Mouse (Mus musculus) Muller cell, postnatal 12 days (primary cell): Measurements from ENCODE around the gene Rimkla.
A peak's percentile ranks its signal among the peaks of the same experiment; 100 is the strongest.

Source experiments
- DNase-seq: peaks from one replicate; pipeline ENCODE4 v3.0.0-alpha.2; 2015; ENCODE audit errors: inconsistent ontology term

Gene Rimkla

DNA sequence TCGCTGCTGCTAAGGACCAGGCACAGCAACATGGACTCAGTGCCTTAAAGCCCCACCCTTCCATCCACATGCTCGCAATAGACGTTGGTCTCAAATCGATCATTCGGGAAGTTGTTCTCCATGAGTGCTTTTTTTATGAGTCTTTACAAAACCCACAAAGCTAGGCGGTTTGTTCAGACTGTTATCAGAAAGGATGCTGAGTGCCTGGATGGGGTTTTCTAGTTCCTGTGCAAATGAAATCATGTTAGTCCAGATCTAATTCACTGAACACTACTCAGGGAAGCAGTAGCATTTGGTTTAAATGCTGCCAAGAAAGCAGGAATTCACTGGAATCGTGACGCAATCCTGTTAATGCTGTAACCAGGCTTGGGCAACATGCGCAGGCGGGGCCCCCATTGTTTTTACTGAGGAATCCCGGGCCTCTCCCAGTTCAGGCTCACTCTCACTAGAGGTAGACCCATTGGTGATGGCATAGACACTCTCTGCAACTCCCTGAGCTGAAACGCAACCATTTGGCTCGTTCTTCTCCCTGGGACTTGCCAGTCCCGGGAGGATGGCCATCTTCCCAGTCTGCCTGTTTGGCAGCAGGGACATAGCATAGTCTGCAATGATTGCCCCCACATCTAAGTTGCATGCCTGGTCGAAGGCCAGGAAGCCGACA is 24.6 kb downstream of the Rimkla start:
- DNase-seq, result peak; percentile 27

DNA sequence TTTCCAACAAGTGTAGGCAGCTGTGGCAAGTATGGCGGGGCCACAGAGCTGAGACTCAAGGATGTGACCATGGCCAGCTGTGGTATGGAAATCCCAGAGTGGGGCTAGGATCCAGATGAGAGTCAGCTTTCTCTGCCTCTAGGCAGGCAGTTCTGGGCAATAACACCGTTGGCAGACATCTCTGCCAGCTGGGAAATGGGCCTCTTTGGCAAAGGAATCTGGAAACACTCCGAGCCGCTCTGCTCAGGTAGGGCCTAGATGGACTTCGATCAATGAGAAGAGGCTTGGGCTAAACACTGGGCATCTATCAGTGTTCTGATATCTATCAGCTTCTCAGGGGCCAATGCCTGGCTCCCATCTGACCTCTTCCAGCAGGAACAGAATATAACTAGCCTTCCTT is 26.6 kb downstream of the Rimkla start:
- no peak for DNase-seq

DNA sequence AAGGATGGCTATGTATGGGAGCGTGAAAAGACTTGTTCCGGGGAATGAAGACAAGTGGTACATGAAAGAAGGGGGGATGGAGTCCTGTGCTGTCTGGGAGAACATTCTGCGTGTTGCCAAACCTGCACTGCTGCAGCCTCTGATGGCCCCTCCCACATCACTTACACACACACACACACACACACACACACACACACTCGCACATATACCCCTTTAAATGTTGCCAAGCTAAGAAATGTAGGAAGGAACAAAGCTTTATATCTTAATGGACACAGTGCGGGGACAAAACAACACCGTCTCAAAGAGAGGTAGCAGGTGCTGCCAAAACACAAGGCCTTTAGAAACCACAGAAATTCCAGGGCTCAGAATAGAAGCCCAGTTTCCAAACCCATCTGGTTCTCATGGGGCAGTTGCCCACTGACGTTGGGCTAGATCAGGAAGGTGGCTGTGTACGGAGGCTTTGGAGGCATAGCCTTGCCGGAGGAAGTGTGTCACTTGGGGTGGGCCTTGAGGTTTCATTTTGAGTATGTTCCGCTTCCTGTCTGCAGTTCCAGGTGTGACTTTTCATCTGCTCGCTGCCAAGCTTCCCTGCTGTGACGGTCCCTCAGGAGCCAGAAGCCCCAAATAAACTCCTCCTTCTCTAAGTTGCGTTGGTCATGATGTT is 28.5 kb downstream of the Rimkla start:
- DNase-seq, result peak; percentile 32

DNA sequence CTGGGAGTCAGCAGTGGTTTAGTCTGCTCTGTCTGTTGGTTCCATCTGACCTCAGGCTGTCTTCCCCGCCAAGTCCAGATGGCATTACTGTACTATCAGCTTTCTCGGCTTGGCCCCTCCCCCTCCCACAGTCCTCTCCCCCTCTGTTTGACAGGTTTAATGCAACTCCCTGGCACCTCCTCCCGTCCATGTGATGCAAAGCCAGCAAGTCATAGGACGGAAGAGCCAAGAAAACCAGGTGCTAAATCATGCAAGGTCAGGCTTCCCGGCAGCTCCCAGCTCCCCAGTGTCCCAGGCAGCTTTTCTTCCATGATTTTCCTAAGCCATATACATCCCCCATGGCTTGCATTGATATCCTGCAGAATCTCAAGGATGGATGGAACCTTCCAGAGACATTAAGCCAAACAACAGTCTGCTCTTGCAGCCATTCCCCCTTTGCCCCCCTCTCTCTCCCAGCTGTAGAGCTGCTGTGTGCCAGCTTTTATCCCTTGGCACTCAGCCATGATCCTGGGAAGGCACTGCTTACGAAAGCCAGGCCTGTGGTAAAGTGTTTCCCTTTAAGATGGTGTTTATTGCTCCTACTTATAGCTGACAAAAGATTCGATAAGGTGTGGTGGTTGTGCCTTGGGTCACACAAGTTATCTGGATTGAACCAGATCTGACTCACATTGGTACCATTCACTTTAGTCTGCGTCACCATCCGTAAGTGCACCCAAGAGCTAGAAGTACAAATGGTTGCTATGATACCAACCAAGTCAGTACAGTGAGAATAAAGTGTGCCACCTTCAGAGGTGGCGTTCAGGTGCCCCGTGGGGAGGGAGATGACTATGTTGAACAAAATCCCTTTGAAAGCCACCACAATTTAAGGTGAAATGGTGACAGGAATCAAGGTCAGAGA is 29.3 kb downstream of the Rimkla start:
- DNase-seq, result peak; percentile 33

DNA sequence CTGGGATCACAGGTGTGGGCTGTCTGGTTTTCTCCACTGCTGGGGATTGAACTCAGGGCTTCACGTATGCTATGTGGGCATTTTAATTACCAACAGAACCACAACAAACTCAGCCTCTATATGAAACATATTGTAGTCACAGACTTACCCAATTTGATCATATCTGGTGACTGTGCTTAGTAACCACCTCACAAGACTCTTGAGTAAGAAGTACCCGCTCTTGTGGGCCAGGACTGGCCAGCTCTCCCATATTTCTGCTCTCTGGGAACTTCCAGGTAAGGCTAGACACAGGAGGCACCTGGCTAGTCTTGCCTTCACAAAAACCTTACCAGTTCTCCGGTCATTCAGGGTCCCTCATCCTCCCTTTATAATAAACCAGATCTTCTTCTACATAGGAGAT is 30.0 kb downstream of the Rimkla start:
- DNase-seq, result no peak

DNA sequence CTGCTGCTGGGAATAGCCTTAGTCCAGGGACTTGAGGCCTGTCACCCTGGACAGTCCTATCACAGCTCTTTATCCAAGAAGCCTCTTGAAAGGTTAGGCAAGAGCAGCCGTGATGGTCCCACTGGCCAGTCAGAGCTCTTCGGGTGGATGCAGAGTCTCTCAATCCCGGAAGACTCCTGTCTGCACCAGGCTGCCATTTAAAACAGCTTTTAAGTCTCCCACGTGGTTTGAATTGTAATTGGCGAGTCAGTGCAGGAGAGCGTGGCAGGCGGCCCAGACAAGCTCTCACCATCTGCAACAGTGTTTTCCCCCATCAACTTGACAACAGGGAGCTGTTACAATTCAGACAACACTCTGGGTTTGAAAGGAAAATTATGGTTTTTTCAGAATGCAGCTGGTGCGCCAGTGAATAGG is 31.7 kb downstream of the Rimkla start:
- DNase-seq, result peak; percentile 66

DNA sequence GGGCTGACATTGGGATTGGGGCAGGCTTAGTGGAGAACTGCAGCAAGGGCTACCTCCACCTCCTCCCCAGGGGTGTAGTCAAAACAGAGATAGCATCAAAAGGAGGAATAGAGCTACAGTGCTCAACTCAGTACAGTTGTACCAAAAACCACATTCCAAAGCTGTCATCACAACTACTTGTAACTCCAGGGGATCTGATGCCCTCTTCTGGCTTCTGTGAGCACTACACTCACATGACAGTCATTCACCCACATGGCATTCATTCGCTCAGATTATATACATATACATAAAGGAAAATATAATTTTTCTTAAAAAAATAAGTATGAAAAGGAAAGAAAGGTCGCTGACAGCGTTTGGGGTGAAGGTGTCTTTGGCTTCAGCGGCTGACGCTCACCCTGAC is 32.1 kb downstream of the Rimkla start:
- no peak for DNase-seq

DNA sequence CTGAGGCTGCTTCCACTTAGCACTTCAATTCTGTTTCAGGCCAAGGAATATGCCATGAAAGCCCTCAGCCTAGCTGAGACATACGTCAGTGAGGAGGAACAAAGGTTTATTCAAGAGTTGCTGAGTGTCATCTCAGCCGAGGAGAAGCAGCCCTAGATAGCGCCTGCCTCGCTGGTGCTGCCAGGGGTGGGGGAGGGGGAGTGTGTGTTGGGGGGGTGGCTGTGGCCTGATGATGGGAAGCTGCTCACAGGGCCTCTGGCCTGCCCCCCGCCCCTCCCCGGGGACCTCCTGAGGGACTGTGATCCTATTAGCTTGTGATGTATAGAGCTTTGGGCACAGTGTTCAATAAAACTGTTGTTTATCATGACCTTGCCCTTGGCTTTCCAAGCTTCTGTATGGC is 38.9 kb downstream of the Rimkla start:
- DNase-seq, result no peak

DNA sequence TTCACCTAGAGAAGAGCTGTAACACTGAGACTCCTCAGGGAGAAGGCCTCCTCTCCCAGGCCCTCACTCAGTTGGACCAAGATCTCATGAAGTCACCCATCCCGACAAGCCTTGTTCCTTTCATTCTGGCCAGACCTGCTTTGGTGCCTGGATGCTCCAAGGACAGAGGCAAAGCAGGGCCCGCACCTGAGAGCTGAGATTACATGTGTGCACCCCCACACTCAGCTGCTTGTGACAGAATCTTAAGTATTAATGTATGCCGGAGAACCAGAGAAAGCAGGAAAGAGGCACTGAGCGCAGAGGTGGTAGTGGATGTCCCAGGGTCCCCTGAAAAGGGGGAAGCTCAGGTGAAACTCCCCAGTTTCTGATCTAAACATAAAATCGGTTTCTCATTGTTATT is 39.3 kb downstream of the Rimkla start:
- no peak for DNase-seq

DNA sequence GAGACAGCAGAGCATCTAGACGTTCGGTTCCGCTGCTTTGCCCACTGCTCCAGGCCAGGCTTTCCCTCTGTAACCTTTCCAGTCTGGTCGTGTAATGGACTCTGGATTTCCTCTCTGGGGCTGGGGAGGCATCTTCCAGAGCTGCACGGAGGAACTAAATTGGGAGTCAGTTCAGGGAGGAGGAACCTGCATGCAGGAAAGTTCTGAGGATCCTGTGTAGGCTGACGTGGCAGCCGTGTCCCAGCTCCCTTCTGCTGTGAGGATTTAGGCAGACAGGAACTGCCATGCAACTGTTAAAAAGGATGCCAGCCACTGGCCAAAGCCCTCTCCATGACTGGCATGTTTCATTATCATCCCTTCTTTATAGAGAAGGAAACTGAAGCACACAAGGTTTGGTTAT is 42.0 kb downstream of the Rimkla start:
- DNase-seq, result no peak

DNA sequence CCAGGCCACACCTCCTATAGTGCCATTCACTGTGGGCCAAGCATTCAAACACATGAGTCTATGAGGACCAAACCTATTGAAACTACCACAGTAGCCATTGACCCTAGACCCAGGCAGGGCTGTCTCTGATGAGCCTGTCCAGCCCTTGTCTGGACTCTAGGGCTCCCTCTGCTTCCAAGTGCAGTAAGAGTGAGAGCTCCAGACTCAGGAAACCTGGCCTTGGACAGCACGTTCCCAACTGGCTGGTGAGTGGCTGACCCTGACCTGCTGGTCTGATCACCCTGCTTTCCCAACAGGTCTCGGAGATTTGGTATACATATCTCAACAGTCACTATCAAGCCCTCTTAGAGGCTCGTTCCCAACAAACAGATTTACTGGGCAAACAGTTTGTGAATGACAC is 44.6 kb downstream of the Rimkla start:
- DNase-seq, result no peak

DNA sequence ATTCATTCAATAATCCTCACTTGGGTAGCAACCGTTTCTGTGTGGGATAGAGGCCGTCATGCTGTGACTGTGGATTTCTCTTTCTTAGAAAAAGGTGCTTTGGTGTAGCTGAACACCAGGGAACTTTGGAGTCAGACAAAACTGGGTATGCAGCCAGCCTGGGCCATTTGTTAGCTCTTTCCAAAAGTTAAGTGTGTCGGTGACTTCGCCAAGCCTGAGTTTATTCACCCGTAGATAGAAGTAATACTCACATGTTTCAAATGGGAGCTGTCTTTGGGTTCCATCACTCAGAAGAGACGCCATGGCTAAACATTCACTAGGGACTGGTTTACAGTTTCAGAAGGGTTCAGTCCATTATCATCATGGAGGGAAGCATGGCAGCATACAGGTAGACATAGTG is 45.2 kb downstream of the Rimkla start:
- DNase-seq, result no peak

DNA sequence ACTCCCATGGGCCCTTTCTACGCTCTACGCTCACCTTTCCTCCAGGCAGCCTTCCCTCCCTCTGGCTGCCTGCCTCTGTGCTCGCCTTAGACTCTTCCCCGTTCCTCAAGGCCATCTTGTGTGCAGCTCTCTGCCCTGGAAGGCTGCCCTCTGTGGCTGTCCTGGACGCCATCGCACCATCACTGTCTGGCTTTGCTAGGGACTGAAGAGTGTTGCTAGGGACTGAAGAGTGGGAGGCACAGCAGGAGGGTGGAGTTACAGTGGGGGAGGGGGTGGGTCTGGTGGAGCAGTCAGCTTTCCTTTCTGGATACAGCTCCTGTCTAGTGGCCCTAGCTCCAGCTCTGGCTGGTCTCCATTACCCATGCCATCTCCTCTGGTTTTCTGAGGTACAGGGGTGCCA is 49.9 kb downstream of the Rimkla start:
- no peak for DNase-seq

DNA sequence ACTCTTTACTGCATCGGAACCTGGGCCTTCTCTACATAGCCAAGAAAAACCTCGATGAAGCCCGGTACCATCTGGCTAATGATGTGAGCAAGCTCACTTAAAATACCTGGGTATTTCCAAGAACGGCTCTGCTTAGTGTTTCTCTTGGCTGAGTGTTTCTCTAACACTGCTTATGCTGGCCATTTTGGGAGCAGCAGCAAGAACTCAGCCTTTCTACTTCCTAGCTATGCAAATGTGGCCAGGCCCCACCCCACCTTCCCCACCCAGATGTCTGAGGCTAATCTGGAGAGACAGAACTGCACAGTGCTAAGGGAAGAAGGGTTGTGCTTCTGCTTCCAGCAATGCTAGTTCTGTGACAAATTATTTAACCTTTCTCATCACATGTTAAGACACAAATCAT is 50.6 kb downstream of the Rimkla start:
- no peak for DNase-seq

DNA sequence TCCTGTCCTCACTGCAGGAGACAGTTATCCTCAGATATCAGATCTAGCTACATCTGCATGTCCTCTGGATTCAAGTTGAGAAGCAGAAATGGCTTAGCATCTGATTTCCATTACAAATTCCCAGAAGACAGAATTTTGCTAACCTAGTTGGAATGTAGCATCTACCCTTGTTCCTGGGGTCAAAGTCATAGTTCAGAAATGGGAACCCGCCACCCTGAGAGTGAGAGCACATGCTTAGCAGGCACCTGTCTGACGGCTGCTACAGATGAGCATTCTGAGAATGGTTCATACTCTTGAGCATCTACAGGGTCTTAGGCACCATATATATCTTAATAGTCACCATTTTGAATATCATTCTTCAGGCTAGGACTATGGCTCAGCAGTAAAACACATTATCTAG is 54.5 kb downstream of the Rimkla start:
- DNase-seq, result no peak

DNA sequence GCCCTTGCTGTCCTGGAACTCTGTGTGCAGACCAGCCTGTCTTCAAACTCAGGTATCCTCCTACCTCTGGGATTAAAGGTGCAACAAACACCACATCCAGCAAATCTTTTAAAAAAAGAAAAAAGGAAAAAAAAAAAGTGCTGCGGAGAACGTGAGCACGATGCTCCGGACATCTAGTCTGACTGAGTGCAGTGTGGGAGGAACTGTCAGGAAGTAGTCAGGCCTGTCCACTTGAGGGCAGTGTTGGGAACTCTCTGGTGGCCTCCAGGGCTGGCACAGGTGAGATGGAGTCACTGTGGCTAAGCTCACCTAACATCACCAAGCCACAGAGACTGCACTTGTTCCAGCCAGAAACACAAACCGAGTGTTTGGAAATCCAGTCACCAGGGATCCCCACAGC is 61.8 kb downstream of the Rimkla start:
- DNase-seq, result no peak

DNA sequence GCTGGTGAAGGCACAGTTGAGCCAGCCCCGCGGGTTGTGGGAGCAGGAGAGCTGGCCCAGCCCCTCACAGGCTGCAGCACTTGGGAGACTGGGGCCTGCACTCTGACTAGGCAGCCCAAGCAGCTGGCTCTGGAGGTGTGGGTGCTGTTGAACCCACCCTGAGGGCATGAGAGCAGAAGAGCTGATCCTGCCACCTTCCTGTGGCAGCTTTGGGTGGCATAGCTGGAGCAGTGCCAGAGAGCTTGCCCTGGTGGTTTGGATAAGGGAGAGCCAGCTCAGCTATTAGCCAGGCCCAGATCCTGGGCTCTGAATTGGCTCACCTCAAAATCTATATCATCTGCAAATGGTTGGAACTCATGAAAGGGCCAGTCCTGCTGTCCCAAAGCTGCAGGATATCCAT is 64.7 kb downstream of the Rimkla start:
- no peak for DNase-seq

DNA sequence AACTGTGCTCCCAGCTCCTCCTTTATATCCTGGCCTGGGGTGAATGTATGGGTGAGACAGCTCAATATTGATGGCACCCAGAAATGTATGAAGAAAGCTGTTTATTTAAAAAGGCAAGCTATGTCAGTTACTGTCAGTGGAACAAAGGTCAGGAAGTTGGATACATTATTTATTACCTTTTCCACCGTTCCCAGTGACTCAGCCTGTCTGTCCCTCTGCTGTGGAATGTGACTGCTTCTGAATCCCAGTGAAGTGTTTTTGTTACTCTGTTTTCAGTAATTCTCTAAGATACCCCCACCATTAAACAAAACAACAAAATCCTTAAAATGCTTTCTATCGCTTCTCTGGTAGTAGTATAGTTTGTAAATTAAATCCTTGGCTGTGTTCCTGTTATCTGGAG is 66.8 kb downstream of the Rimkla start:
- no peak for DNase-seq

DNA sequence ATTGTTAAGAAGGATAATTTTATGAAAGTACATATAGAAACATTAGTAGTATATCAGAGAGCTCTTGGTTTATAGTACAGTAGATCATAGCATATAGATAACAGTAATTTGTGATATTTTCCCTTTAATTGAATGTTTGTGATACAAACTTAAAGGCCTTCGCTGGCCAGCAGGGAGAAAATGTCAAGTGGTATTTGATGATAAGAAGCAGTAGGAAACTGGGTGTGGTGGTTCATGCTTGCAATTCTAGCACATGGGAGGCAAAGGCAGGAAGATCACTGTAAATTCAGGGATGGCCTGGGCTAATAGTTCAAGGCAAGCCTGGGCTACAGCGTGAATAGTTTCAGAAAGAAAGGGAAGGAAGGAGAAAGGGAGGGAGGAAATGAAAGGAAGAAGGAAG is 67.4 kb downstream of the Rimkla start:
- no peak for DNase-seq

DNA sequence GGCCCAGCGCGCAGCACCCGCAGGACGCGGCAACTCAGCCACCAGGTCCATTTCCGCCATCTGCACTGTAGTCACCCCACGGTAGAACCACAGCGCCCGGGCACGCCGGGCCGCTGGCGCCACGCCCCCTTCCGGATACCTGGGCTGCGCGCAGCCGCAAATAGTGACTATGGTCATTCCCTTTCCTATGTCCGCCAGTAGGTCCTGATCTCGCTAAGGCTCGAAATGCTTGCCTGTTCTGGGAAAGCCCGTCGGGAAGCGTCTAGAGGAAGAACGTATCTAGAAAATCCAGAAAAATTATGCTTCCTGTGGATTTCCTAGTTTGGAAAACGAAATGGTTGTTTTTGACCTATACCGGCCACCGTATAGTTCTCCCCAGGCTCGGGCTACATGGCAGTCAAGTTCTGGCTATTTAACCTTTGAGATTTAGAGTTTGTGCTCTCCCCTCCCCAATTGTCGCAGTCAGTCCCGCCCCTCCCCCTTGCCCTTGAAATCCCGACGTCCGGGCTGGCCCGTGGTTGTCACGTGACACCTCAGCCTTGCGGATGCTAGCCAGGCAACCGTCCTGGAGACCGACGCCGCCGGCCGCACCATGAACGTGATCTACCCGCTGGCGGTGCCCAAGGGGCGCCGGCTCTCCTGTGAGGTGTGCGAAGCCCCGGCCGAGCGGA is 70.0 kb downstream of the Rimkla start, which contains the start of the genes Ppcs and Zmynd12:
Gene Ppcs, minus strand, starts transcription at position 127 of the 671 bp plus-strand sequence.
Gene Zmynd12, plus strand, starts transcription at position 521 of the 671 bp plus-strand sequence.
- peak; percentile 93 for DNase-seq

DNA sequence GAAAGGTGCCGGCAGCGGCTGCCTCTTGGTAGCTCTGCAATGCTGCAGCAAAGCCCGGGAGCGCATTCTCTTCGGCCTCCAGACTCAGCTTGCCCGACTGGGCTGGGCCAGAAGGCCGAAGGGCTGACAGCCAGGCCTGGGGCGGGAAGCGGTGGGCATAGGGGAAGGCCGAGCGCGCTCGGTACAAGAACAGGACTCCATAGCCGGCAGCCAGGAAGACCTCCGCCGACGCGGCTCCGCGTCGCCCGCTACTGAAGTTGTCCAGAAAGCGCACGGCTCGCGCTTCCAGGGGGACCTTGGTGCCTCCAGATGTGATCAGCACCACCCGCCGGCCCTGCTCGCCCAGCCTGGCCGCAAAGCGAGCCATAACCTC is 70.5 kb downstream of the Rimkla start:
- DNase-seq, result no peak

DNA sequence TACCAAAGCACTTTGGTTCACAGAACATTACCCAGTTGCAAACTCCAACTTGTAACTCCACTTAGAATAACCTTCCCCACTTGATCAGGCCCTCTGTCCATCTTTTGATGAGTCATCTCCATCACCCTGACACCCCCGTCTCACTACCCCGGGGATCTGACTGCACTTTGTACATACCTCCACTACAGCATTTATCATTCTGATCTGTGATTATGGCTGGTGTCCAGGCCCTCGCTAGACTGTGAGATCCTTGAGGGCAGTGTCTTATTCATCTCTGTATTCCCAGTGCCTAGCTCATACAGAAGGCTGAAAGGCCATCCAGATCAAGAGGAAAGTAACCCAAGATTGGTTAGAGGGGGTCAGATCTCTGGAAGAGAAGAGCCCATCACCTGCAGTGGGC is 71.2 kb downstream of the Rimkla start:
- no peak for DNase-seq
